Mouse (Mus musculus): Measurements from ENCODE around the gene Pramef25. TPM values are rescaled to one million over a fixed set of nuclear protein-coding genes. Genes with fewer than 3 reads are reported as not detected.
"Not testable (repeated sequence)": the region's sequence is repeated elsewhere in the genome, so short reads cannot be mapped to it uniquely, and the experiment has no call there.

Gene Pramef25
- not detected in 2 replicates for polyA plus RNA-seq (2014; fragmentation: Nextera tagmentation; extraction: Ambion mirVana)

- H3K36me3 ChIP-seq (ENCODE audit: control insufficient read depth, insufficient read depth, low read length); H3K27me3 ChIP-seq (ENCODE audit: control insufficient read depth, insufficient read depth, low read length); DNase-seq (ENCODE audit: low spot score); H3K4me2 ChIP-seq (ENCODE audit: low read depth, low read length, severe bottlenecking); H3K4me3 ChIP-seq (ENCODE audit: low read depth, low read length); H3K9me3 ChIP-seq (ENCODE audit: control insufficient read depth, low read length); H3K27ac ChIP-seq (ENCODE audit: low read depth, low read length); H3K4me1 ChIP-seq (replicated peaks; ENCODE audit: control insufficient read depth, insufficient read depth, low read length); H3K9ac ChIP-seq (ENCODE audit: low read length); ATAC-seq (replicated peaks; ENCODE audit: low FRiP score): not testable (repeated sequence)
- 85% methylated on average over 1 of the region's 1 CpGs for WGBS
Measured at GRCm38 (mm10) chr4:143950916-143951315, at the start of gene Pramef25. Gene Pramef25, minus strand, starts transcription at chr4:143951016.

GRCm38 (mm10) chr4:143994269-143994668, 43.5 kb upstream of the Pramef25 start, which contains the start of gene Pramef17:
Gene Pramef17, minus strand, starts transcription at chr4:143994369.
- not testable (repeated sequence) for H3K9ac ChIP-seq (ENCODE audit: low read length); H3K36me3 ChIP-seq (ENCODE audit: control insufficient read depth, insufficient read depth, low read length); H3K4me3 ChIP-seq (ENCODE audit: low read depth, low read length); H3K27ac ChIP-seq (ENCODE audit: low read depth, low read length); H3K4me1 ChIP-seq (replicated peaks; ENCODE audit: control insufficient read depth, insufficient read depth, low read length); H3K27me3 ChIP-seq (ENCODE audit: control insufficient read depth, insufficient read depth, low read length); DNase-seq (ENCODE audit: low spot score); H3K9me3 ChIP-seq (ENCODE audit: control insufficient read depth, low read length); ATAC-seq (replicated peaks; ENCODE audit: low FRiP score); H3K4me2 ChIP-seq (ENCODE audit: low read depth, low read length, severe bottlenecking)
- WGBS: 66% methylated on average over 3 of the region's 3 CpGs

- H3K4me2 ChIP-seq (ENCODE audit: low read depth, low read length, severe bottlenecking); H3K27ac ChIP-seq (ENCODE audit: low read depth, low read length); H3K4me3 ChIP-seq (ENCODE audit: low read depth, low read length); H3K27me3 ChIP-seq (ENCODE audit: control insufficient read depth, insufficient read depth, low read length); H3K4me1 ChIP-seq (replicated peaks; ENCODE audit: control insufficient read depth, insufficient read depth, low read length); H3K36me3 ChIP-seq (ENCODE audit: control insufficient read depth, insufficient read depth, low read length); H3K9ac ChIP-seq (ENCODE audit: low read length); ATAC-seq (replicated peaks; ENCODE audit: low FRiP score); DNase-seq (ENCODE audit: low spot score); H3K9me3 ChIP-seq (ENCODE audit: control insufficient read depth, low read length): not testable (repeated sequence)
- WGBS: 96% methylated on average over 13 of the region's 17 CpGs
Measured at GRCm38 (mm10) chr4:143988126-143988525, 37.3 kb upstream of the Pramef25 start.

- H3K9ac ChIP-seq (ENCODE audit: low read length); H3K4me1 ChIP-seq (replicated peaks; ENCODE audit: control insufficient read depth, insufficient read depth, low read length); H3K27ac ChIP-seq (ENCODE audit: low read depth, low read length); ATAC-seq (replicated peaks; ENCODE audit: low FRiP score); H3K27me3 ChIP-seq (ENCODE audit: control insufficient read depth, insufficient read depth, low read length); DNase-seq (ENCODE audit: low spot score); H3K4me3 ChIP-seq (ENCODE audit: low read depth, low read length); H3K36me3 ChIP-seq (ENCODE audit: control insufficient read depth, insufficient read depth, low read length); H3K4me2 ChIP-seq (ENCODE audit: low read depth, low read length, severe bottlenecking); H3K9me3 ChIP-seq (ENCODE audit: control insufficient read depth, low read length): not testable (repeated sequence)
- 90% methylated on average over 3 of the region's 17 CpGs for WGBS
Measured at GRCm38 (mm10) chr4:143987475-143987941, 36.7 kb upstream of the Pramef25 start.

GRCm38 (mm10) chr4:143985733-143986132, 34.9 kb upstream of the Pramef25 start:
- WGBS: 100% methylated on average over 2 of the region's 9 CpGs
- not testable (repeated sequence) for DNase-seq (ENCODE audit: low spot score); ATAC-seq (replicated peaks; ENCODE audit: low FRiP score)

GRCm38 (mm10) chr4:143985165-143985564, 34.3 kb upstream of the Pramef25 start:
- WGBS: no CpG with 5 or more reads among the region's 7 CpGs
- H3K9me3 ChIP-seq (ENCODE audit: control insufficient read depth, low read length); H3K27me3 ChIP-seq (ENCODE audit: control insufficient read depth, insufficient read depth, low read length); H3K27ac ChIP-seq (ENCODE audit: low read depth, low read length); H3K4me3 ChIP-seq (ENCODE audit: low read depth, low read length); H3K36me3 ChIP-seq (ENCODE audit: control insufficient read depth, insufficient read depth, low read length); H3K4me2 ChIP-seq (ENCODE audit: low read depth, low read length, severe bottlenecking); H3K9ac ChIP-seq (ENCODE audit: low read length); ATAC-seq (replicated peaks; ENCODE audit: low FRiP score); H3K4me1 ChIP-seq (replicated peaks; ENCODE audit: control insufficient read depth, insufficient read depth, low read length); DNase-seq (ENCODE audit: low spot score): not testable (repeated sequence)

More at GRCm38 (mm10) chr4:143985733-143986132, 34.9 kb upstream of the Pramef25 start:
- not testable (repeated sequence) for H3K27ac ChIP-seq (ENCODE audit: low read depth, low read length); H3K9ac ChIP-seq (ENCODE audit: low read length); H3K27me3 ChIP-seq (ENCODE audit: control insufficient read depth, insufficient read depth, low read length); H3K4me1 ChIP-seq (replicated peaks; ENCODE audit: control insufficient read depth, insufficient read depth, low read length); H3K4me2 ChIP-seq (ENCODE audit: low read depth, low read length, severe bottlenecking); H3K36me3 ChIP-seq (ENCODE audit: control insufficient read depth, insufficient read depth, low read length); H3K9me3 ChIP-seq (ENCODE audit: control insufficient read depth, low read length); H3K4me3 ChIP-seq (ENCODE audit: low read depth, low read length)

- H3K4me1 ChIP-seq (replicated peaks; ENCODE audit: control insufficient read depth, insufficient read depth, low read length); H3K27me3 ChIP-seq (ENCODE audit: control insufficient read depth, insufficient read depth, low read length); H3K27ac ChIP-seq (ENCODE audit: low read depth, low read length); ATAC-seq (replicated peaks; ENCODE audit: low FRiP score); H3K4me3 ChIP-seq (ENCODE audit: low read depth, low read length); H3K4me2 ChIP-seq (ENCODE audit: low read depth, low read length, severe bottlenecking); H3K9me3 ChIP-seq (ENCODE audit: control insufficient read depth, low read length); H3K36me3 ChIP-seq (ENCODE audit: control insufficient read depth, insufficient read depth, low read length); DNase-seq (ENCODE audit: low spot score); H3K9ac ChIP-seq (ENCODE audit: low read length): not testable (repeated sequence)
- no CpG with 5 or more reads among the region's 1 CpGs for WGBS
Measured at GRCm38 (mm10) chr4:143983446-143983845, 32.6 kb upstream of the Pramef25 start.

- ATAC-seq (replicated peaks; ENCODE audit: low FRiP score); H3K4me1 ChIP-seq (replicated peaks; ENCODE audit: control insufficient read depth, insufficient read depth, low read length); DNase-seq (ENCODE audit: low spot score); H3K4me2 ChIP-seq (ENCODE audit: low read depth, low read length, severe bottlenecking); H3K9ac ChIP-seq (ENCODE audit: low read length); H3K36me3 ChIP-seq (ENCODE audit: control insufficient read depth, insufficient read depth, low read length); H3K27me3 ChIP-seq (ENCODE audit: control insufficient read depth, insufficient read depth, low read length); H3K4me3 ChIP-seq (ENCODE audit: low read depth, low read length); H3K27ac ChIP-seq (ENCODE audit: low read depth, low read length); H3K9me3 ChIP-seq (ENCODE audit: control insufficient read depth, low read length): not testable (repeated sequence)
- 56% methylated on average over 2 of the region's 2 CpGs for WGBS
Measured at GRCm38 (mm10) chr4:143966850-143967249, 16.0 kb upstream of the Pramef25 start, which contains the start of gene Gm13101. Gene Gm13101, minus strand, starts transcription at chr4:143966950.

- not testable (repeated sequence) for H3K4me2 ChIP-seq (ENCODE audit: low read depth, low read length, severe bottlenecking); ATAC-seq (replicated peaks; ENCODE audit: low FRiP score); DNase-seq (ENCODE audit: low spot score); H3K36me3 ChIP-seq (ENCODE audit: control insufficient read depth, insufficient read depth, low read length); H3K27ac ChIP-seq (ENCODE audit: low read depth, low read length); H3K9ac ChIP-seq (ENCODE audit: low read length); H3K4me3 ChIP-seq (ENCODE audit: low read depth, low read length); H3K27me3 ChIP-seq (ENCODE audit: control insufficient read depth, insufficient read depth, low read length); H3K4me1 ChIP-seq (replicated peaks; ENCODE audit: control insufficient read depth, insufficient read depth, low read length); H3K9me3 ChIP-seq (ENCODE audit: control insufficient read depth, low read length)
- WGBS: 88% methylated on average over 1 of the region's 1 CpGs
Measured at GRCm38 (mm10) chr4:143900280-143900679, 50.5 kb downstream of the Pramef25 start, which contains the start of gene Pramef6. Gene Pramef6, minus strand, starts transcription at chr4:143900380.

Data from forebrain, embryonic 11.5 days (tissue).